28 mouse cellular contexts compared by ENCODE assay signal in the genomic region with DNA sequence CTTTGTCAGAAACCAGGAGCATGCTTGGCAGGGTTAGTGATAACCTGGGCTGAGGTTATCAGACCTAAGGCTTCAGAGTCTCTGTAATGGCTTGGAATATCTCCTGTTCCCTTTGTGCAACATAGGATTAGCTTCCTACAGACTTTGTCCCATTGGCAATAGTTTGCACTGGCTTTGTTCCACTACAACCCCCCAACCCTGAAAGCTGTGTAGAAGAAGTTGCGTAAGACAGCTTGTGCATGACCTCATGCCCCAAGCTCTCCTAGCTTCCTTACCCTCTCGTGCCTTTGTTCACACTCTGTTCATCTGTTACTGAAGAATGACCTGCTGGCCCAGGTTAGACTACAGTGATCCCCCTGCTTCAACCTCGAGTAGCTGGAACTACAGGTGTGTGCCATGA. TPM values are rescaled to one million over a fixed set of nuclear protein-coding genes. Genes with fewer than 3 reads are reported as not detected.
"Had no signal": no experiment of that assay in that cellular context is flagged by ENCODE, and none has a peak within 500 bp of the region (broad histone marks: within the 10 kb centered on the region; RNA-seq: fewer than 3 reads in every experiment).

No protein-coding gene starts in this region.

RNA-seq across cellular contexts. Expression of gene Cphx1, which starts 19.8 kb away (rescaled TPM):
- total RNA-seq: common myeloid progenitor, adult 5-6 weeks; gastrocnemius, adult 18-20 months; gastrocnemius, adult 2 months; gastrocnemius, adult 8-10 months; gastrocnemius, postnatal 10 days; gastrocnemius, postnatal 25 days; gastrocnemius, postnatal 36 days; gastrocnemius, postnatal 4 days; heart, adult 18-20 months; heart, adult 2 months had no signal
- polyA plus RNA-seq: cortical plate, adult 2 months; embryonic facial prominence, embryonic 10.5 days; embryonic facial prominence, embryonic 12.5 days; embryonic facial prominence, embryonic 13.5 days; embryonic facial prominence, embryonic 14.5 days; erythroblast, embryonic 14.5 days; forebrain, embryonic 10.5 days; forebrain, embryonic 11.5 days; forebrain, embryonic 12.5 days; forebrain, embryonic 13.5 days; forebrain, embryonic 14.5 days; forebrain, embryonic 15.5 days; forebrain, embryonic 16.5 days; frontal cortex, adult 2 months; gonadal fat pad, adult 2 months; heart, adult 2 months had no signal

RNA-seq across cellular contexts. Expression of gene Duxbl1, which starts 20.5 kb away (rescaled TPM):
- total RNA-seq: common myeloid progenitor, adult 5-6 weeks; gastrocnemius, adult 18-20 months; gastrocnemius, adult 2 months; gastrocnemius, adult 8-10 months; heart, adult 18-20 months; heart, adult 2 months had no signal
- polyA plus RNA-seq: erythroblast, embryonic 14.5 days; heart, adult 2 months had no signal

RNA-seq across cellular contexts. Expression of gene Plac9a, which starts 55.0 kb away (rescaled TPM):
- total RNA-seq: common myeloid progenitor, adult 5-6 weeks; forebrain, postnatal 0 days had no signal
- polyA plus RNA-seq: cerebellum, adult 2 months; embryonic facial prominence, embryonic 10.5 days; embryonic facial prominence, embryonic 11.5 days; embryonic facial prominence, embryonic 13.5 days; embryonic facial prominence, embryonic 14.5 days; erythroblast, embryonic 14.5 days; forebrain, embryonic 10.5 days; forebrain, embryonic 11.5 days; forebrain, embryonic 12.5 days; forebrain, embryonic 13.5 days; forebrain, embryonic 14.5 days; forebrain, embryonic 15.5 days; forebrain, embryonic 16.5 days; forebrain, postnatal 0 days had no signal
